Mouse (Mus musculus) hindbrain, postnatal 0 days (tissue): ENCODE data around the gene Lin52. TPM values are rescaled to one million over a fixed set of nuclear protein-coding genes. Genes with fewer than 3 reads are reported as not detected.
"Not testable (repeated sequence)": the region's sequence is repeated elsewhere in the genome, so short reads cannot be mapped to it uniquely, and the experiment has no call there.

Experiments
- ATAC-seq: fragments of 200-750 bp; cut with Nextera tagmentation; 2 replicates; pipeline ENCODE4 v1.8.0; 2017; ENCODE audit warnings: mild to moderate bottlenecking, moderate TSS enrichment, moderate library complexity
- DNase-seq: peaks from one replicate; pipeline ENCODE4 v3.0.0-alpha.2; 2015; ENCODE audit warnings: low spot score
- H3K27ac ChIP-seq: fragments of 300-500 bp; sonication (generic); 2 replicates; pipeline ENCODE4 v1.5.1; 2014; ENCODE audit warnings: mild to moderate bottlenecking
- H3K27me3 ChIP-seq: fragments of 300-500 bp; sonication (generic); 2 replicates; pipeline ENCODE4 v1.6.1; 2014; ENCODE audit warnings: low read length, mixed read lengths; ENCODE audit not compliant: insufficient read depth
- H3K36me3 ChIP-seq: fragments of 300-500 bp; sonication (generic); 2 replicates; pipeline ENCODE4 v1.6.1; 2014; ENCODE audit warnings: low read length, mixed read lengths; ENCODE audit not compliant: insufficient read depth
- H3K4me1 ChIP-seq: fragments of 300-500 bp; sonication (generic); 2 replicates; pipeline ENCODE4 v1.6.1; 2014; ENCODE audit warnings: antibody characterized with exemption, low read length, mixed read lengths; ENCODE audit not compliant: insufficient read depth
- H3K4me2 ChIP-seq: fragments of 300-500 bp; sonication (generic); 2 replicates; pipeline ENCODE4 v1.6.1; 2014; ENCODE audit warnings: low read depth, mild to moderate bottlenecking, low read length, moderate library complexity, mixed read lengths
- H3K4me3 ChIP-seq: fragments of 300-500 bp; sonication (generic); 2 replicates; pipeline ENCODE4 v1.5.1; 2014; ENCODE audit warnings: low read length
- H3K9ac ChIP-seq: fragments of 300-500 bp; sonication (generic); replicated peaks from 2 replicates; pipeline ENCODE4 v1.6.1; 2014; ENCODE audit warnings: mild to moderate bottlenecking, low read length, moderate library complexity, mixed read lengths
- H3K9me3 ChIP-seq: fragments of 300-500 bp; sonication (generic); 2 replicates; pipeline ENCODE4 v1.6.1; 2016; ENCODE audit warnings: low read length, mixed read lengths
- CTCF ChIP-seq: IDR thresholded peaks from 2 replicates; pipeline ENCODE4 v1.5.1; 2016; ENCODE audit warnings: antibody characterized with exemption, control low read depth, low read depth
- WGBS: fragments of 180-500 bp; shearing (Covaris S2); extraction: QIAGEN DNeasy Blood & Tissue Kit; methylation state at CpG from one replicate; pipeline ENCODE4 v1.1.7; 2014; 5-methylcytosine and 5-hydroxymethylcytosine counted together
- polyA plus RNA-seq: library from polyadenylated mRNA; unstranded; fragments of >200 nt; fragmentation: Nextera tagmentation; extraction: Ambion mirVana; gene quantifications from 2 replicates; pipeline ENCODE4 v1.2.1, GENCODE M21; 2015
- total RNA-seq: library from RNA; depleted of rRNA; stranded (reverse); fragments of >200 nt; gene quantifications from 2 replicates; pipeline ENCODE4 v1.2.3, GENCODE M21; 2014

The Lin52 gene
- total and polyA plus RNA-seq, 2 experiments from 2014 or later = 20.4 to 23.1 TPM

GRCm38 (mm10) chr12:84533706-84534486 lies 82.7 kb downstream of the Lin52 start:
- WGBS = 64% methylated on average over 7 of the region's 7 CpGs
- no peak for TF ChIP-seq CTCF
- ATAC-seq = no peak

GRCm38 (mm10) chr12:84539537-84539936 lies 88.3 kb downstream of the Lin52 start:
- not testable (repeated sequence) for H3K27ac ChIP-seq, H3K4me1 ChIP-seq, DNase-seq, H3K4me2 ChIP-seq, ATAC-seq, H3K4me3 ChIP-seq, H3K9ac ChIP-seq, H3K9me3 ChIP-seq, H3K36me3 ChIP-seq, H3K27me3 ChIP-seq
- 85% methylated on average over 2 of the region's 3 CpGs for WGBS
- peak; percentile 60 for TF ChIP-seq CTCF

More at GRCm38 (mm10) chr12:84533706-84534486, 82.7 kb downstream of the Lin52 start:
- H3K27ac ChIP-seq = no peak overlapping the region
- DNase-seq = no peak
- H3K36me3 ChIP-seq = no peaks in the 10 kb centered on the region
- H3K4me2 ChIP-seq = no peak overlapping the region
- H3K27me3 ChIP-seq = no peaks in the 10 kb centered on the region
- H3K9ac ChIP-seq = no peak overlapping the region
- H3K4me3 ChIP-seq = no peak overlapping the region
- no peaks in the 10 kb centered on the region for H3K9me3 ChIP-seq
- H3K4me1 ChIP-seq = peaks cover 13% of the 10 kb centered on the region; the same call in 1 of the 2 replicates

- 55% methylated on average over 11 of the region's 11 CpGs for WGBS
- no peak for TF ChIP-seq CTCF
- no peak overlapping the region for H3K4me3 ChIP-seq
Observed at GRCm38 (mm10) chr12:84541391-84541958, 90.3 kb downstream of the Lin52 start.

GRCm38 (mm10) chr12:84546028-84546427 lies 94.8 kb downstream of the Lin52 start:
- Histone ChIP-seq H3K4me2 (no peak overlapping the region), H3K27me3 (no peaks in the 10 kb centered on the region)

More at GRCm38 (mm10) chr12:84541391-84541958, 90.3 kb downstream of the Lin52 start:
- Histone ChIP-seq H3K4me1 (no peaks in the 10 kb centered on the region), H3K27me3 (no peaks in the 10 kb centered on the region), H3K9me3 (no peaks in the 10 kb centered on the region), H3K36me3 (no peaks in the 10 kb centered on the region), H3K9ac (no peak overlapping the region), H3K27ac (no peak overlapping the region), H3K4me2 (no peak overlapping the region)
- ATAC-seq = no peak
- DNase-seq = peak; percentile 44

GRCm38 (mm10) chr12:84546577-84547085 lies 95.4 kb downstream of the Lin52 start:
- Histone ChIP-seq H3K27me3 (no peaks in the 10 kb centered on the region), H3K9ac (no peak overlapping the region), H3K4me3 (no peak overlapping the region), H3K4me1 (no peaks in the 10 kb centered on the region), H3K27ac (no peak overlapping the region), H3K4me2 (no peak overlapping the region), H3K9me3 (no peaks in the 10 kb centered on the region), H3K36me3 (no peaks in the 10 kb centered on the region)
- no peak for TF ChIP-seq CTCF
- ATAC-seq = 0 out of 2 replicates have a peak, but pooled peaks have one; percentile 16
- no peak for DNase-seq
- 37% methylated on average over 2 of the region's 2 CpGs for WGBS

More at GRCm38 (mm10) chr12:84546028-84546427, 94.8 kb downstream of the Lin52 start:
- Histone ChIP-seq H3K9ac (no peak overlapping the region), H3K36me3 (no peaks in the 10 kb centered on the region), H3K4me3 (no peak overlapping the region), H3K4me1 (no peaks in the 10 kb centered on the region), H3K27ac (no peak overlapping the region), H3K9me3 (no peaks in the 10 kb centered on the region)
- 4% methylated on average over 12 of the region's 12 CpGs for WGBS
- DNase-seq = peak; percentile 78
- peak; percentile 98 for TF ChIP-seq CTCF
- ATAC-seq = peak; percentile 85

- Histone ChIP-seq H3K27me3 (no peaks in the 10 kb centered on the region), H3K4me2 (no peak overlapping the region), H3K9ac (no peak overlapping the region), H3K4me1 (no peaks in the 10 kb centered on the region), H3K36me3 (no peaks in the 10 kb centered on the region), H3K4me3 (no peak overlapping the region), H3K27ac (no peak overlapping the region), H3K9me3 (no peaks in the 10 kb centered on the region)
- 31% methylated on average over 8 of the region's 8 CpGs for WGBS
- no peak for TF ChIP-seq CTCF
- DNase-seq (no peak), ATAC-seq (no peak)
Observed at GRCm38 (mm10) chr12:84548251-84548650, 97.0 kb downstream of the Lin52 start.
